8 mouse cellular contexts compared by ENCODE assay signal in genomic region chr6:83750171-83750684, GRCm38 (mm10). TPM values are rescaled to one million over a fixed set of nuclear protein-coding genes. Genes with fewer than 3 reads are reported as not detected.
DNase-seq lines count a peak whose midpoint lies in the region; ATAC-seq and TF ChIP-seq lines count a peak whose summit lies in the region.

No protein-coding gene starts in this region.

- WGBS in heart, embryonic 14.5 days = 7% methylated on average over 11 of the region's 11 CpGs
- WGBS in stomach, postnatal 0 days = 7% methylated on average over 11 of the region's 11 CpGs

- no peak overlapping the region for H3K4me3 ChIP-seq in G1E (ENCODE audit: low read depth, low read length)
- H3K4me3 ChIP-seq in heart, embryonic 14.5 days (ENCODE audit: control insufficient read depth in 1 of 2, insufficient read depth in 1 of 2, low read depth in 1 of 2, low read length in 2 of 2) = no peak overlapping the region
- H3K4me3 ChIP-seq in stomach, postnatal 0 days (ENCODE audit: low read depth, low read length) = no peak overlapping the region

- no peak for TF ChIP-seq EP300 in stomach, postnatal 0 days (optimal IDR thresholded peaks at IDR 0.05)

- no peak overlapping the region for H3K27ac ChIP-seq in heart, embryonic 14.5 days (replicated peaks in 1 of 2; ENCODE audit: control insufficient read depth in 1 of 2, insufficient read depth in 1 of 2, low read depth in 2 of 2, low read length in 2 of 2)
- no peak overlapping the region for H3K27ac ChIP-seq in stomach, postnatal 0 days (replicated peaks)

- intact Hi-C loops in left cerebral cortex, postnatal 25 days (cut with DNase I) = loop anchor here (1.0 to 10.0 kb wide), 2 partner anchors 57 to 165 kb away; no protein-coding TSS in a partner anchor

- no peak overlapping the region for H3K9ac ChIP-seq in heart, embryonic 14.5 days (ENCODE audit: low read length)
- H3K9ac ChIP-seq in stomach, postnatal 0 days (ENCODE audit: low read length) = 0 out of 2 replicates have a peak overlapping the region, but pooled peaks have one; percentile 23

- H3K36me3 ChIP-seq in G1E (replicated peaks) = no peaks in the 10 kb centered on the region
- no peaks in the 10 kb centered on the region for H3K36me3 ChIP-seq in heart, embryonic 14.5 days (ENCODE audit: control insufficient read depth, insufficient read depth, low read length)
- no peaks in the 10 kb centered on the region for H3K36me3 ChIP-seq in stomach, postnatal 0 days (ENCODE audit: control insufficient read depth, insufficient read depth, low read length)

- no peaks in the 10 kb centered on the region for H3K9me3 ChIP-seq in G1E (replicated peaks)
- H3K9me3 ChIP-seq in heart, embryonic 14.5 days (ENCODE audit: control insufficient read depth, low read length) = no peaks in the 10 kb centered on the region
- H3K9me3 ChIP-seq in stomach, postnatal 0 days (ENCODE audit: control insufficient read depth, low read length) = no peaks in the 10 kb centered on the region

- H3K4me1 ChIP-seq in G1E (ENCODE audit: insufficient read depth, low read depth, low read length) = 0 out of 2 replicates have a peak, but pooled peaks cover 3% of the 10 kb centered on the region
- no peaks in the 10 kb centered on the region for H3K4me1 ChIP-seq in heart, embryonic 14.5 days (ENCODE audit: control insufficient read depth in 2 of 2, insufficient read depth in 2 of 2, low read length in 2 of 2)
- H3K4me1 ChIP-seq in stomach, postnatal 0 days (replicated peaks; ENCODE audit: control insufficient read depth, insufficient read depth) = no peaks in the 10 kb centered on the region

- peak; percentile 56 for TF ChIP-seq CTCF in G1E (IDR thresholded peaks at IDR 0.05; ENCODE audit: low read depth, low read length)
- peak; percentile 90 for TF ChIP-seq CTCF in stomach, postnatal 0 days (IDR thresholded peaks at IDR 0.05; ENCODE audit: low read depth)

- DNase-seq in kidney, adult 18-20 months = peak; percentile 65
- no peak for DNase-seq in kidney, adult 11 months
- peak; percentile 40 for DNase-seq in G1E (ENCODE audit: low spot score)
- DNase-seq in left cerebral cortex, postnatal 25 days (ENCODE audit: low spot score in 2 of 2) = peak; percentile 27 to 45
- DNase-seq in stomach, postnatal 0 days (ENCODE audit: low spot score) = peak; percentile 65

- peak overlapping the region; percentile 38 for H3K4me2 ChIP-seq in heart, embryonic 14.5 days (ENCODE audit: low read length)
- no peak overlapping the region for H3K4me2 ChIP-seq in stomach, postnatal 0 days (replicated peaks; ENCODE audit: low read depth)

- peak; percentile 45; the same call in 1 of the 2 replicates for ATAC-seq in G1E (ENCODE audit: extremely low read depth, insufficient number of reproducible peaks, low FRiP score, poor library complexity, severe bottlenecking)
- peak; percentile 88 for ATAC-seq in common myeloid progenitor, adult 5-6 weeks (replicated peaks; ENCODE audit: low read depth, poor library complexity, severe bottlenecking)
- ATAC-seq in heart, embryonic 14.5 days (ENCODE audit: insufficient number of reproducible peaks, insufficient read depth, low FRiP score, low read depth) = no peak
- ATAC-seq in megakaryocyte-erythroid progenitor cell, adult 5-6 weeks (replicated peaks; ENCODE audit: low FRiP score, low TSS enrichment, poor library complexity, severe bottlenecking) = peak; percentile 58
- no peak for ATAC-seq in stomach, postnatal 0 days (ENCODE audit: low FRiP score, low TSS enrichment)

- H3K27me3 ChIP-seq in G1E (ENCODE audit: insufficient read depth, low read length) = peaks cover 49% of the 10 kb centered on the region
- H3K27me3 ChIP-seq in heart, embryonic 14.5 days (ENCODE audit: control insufficient read depth, insufficient read depth, low read length) = peaks cover 44% of the 10 kb centered on the region
- no peaks in the 10 kb centered on the region for H3K27me3 ChIP-seq in stomach, postnatal 0 days (ENCODE audit: control insufficient read depth, insufficient read depth, low read length)

RNA-seq across cellular contexts. Expression of gene Atp6v1b1, which starts 7.4 kb away (rescaled TPM):
- not detected in 2 replicates for total RNA-seq in G1E (2014; fragmentation: Nextera tagmentation)
- 0.22 TPM in 1 of 2 replicates, not detected in the other for total RNA-seq in G1E (2017)
- not detected in 2 replicates for polyA plus RNA-seq in G1E (2012)
- not detected in 2 replicates for total RNA-seq in common myeloid progenitor, adult 5-6 weeks (2017)
- not detected in 2 replicates for polyA plus RNA-seq in heart, embryonic 14.5 days (2014; fragmentation: Nextera tagmentation; extraction: Ambion mirVana)
- not detected for total RNA-seq in left cerebral cortex, postnatal 25 days (2021)
- total RNA-seq in megakaryocyte-erythroid progenitor cell, adult 5-6 weeks (2014; fragmentation: Nextera tagmentation) = not detected in 2 replicates
- total RNA-seq in megakaryocyte-erythroid progenitor cell, adult 5-6 weeks (2017) = not detected in 2 replicates
- 0.08 and 0.30 TPM in 2 replicates for polyA plus RNA-seq in stomach, postnatal 0 days (2015; fragmentation: Nextera tagmentation; extraction: Ambion mirVana)

RNA-seq across cellular contexts. Expression of gene Ankrd53, which starts 12.2 kb away (rescaled TPM):
- total RNA-seq in G1E (2014; fragmentation: Nextera tagmentation) (not detected in 2 replicates), G1E (2017) (not detected in 2 replicates)
- not detected in 2 replicates for polyA plus RNA-seq in G1E (2012)
- not detected in 2 replicates for total RNA-seq in common myeloid progenitor, adult 5-6 weeks (2017)
- not detected in 2 replicates for polyA plus RNA-seq in heart, embryonic 14.5 days (2014; fragmentation: Nextera tagmentation; extraction: Ambion mirVana)
- not detected for total RNA-seq in left cerebral cortex, postnatal 25 days (2021)
- total RNA-seq in megakaryocyte-erythroid progenitor cell, adult 5-6 weeks (2014; fragmentation: Nextera tagmentation) = not detected in 2 replicates
- total RNA-seq in megakaryocyte-erythroid progenitor cell, adult 5-6 weeks (2017) = not detected in 2 replicates
- not detected in 2 replicates for polyA plus RNA-seq in stomach, postnatal 0 days (2015; fragmentation: Nextera tagmentation; extraction: Ambion mirVana)

RNA-seq across cellular contexts. Expression of gene Tex261, which starts 25.4 kb away (rescaled TPM):
- total RNA-seq in G1E (2014; fragmentation: Nextera tagmentation) (47.8 and 50.0 TPM in 2 replicates), G1E (2017) (32.5 and 35.4 TPM in 2 replicates)
- 30.3 and 34.6 TPM in 2 replicates for polyA plus RNA-seq in G1E (2012)
- 30.9 and 37.2 TPM in 2 replicates for total RNA-seq in common myeloid progenitor, adult 5-6 weeks (2017)
- 70.3 and 75.9 TPM in 2 replicates for polyA plus RNA-seq in heart, embryonic 14.5 days (2014; fragmentation: Nextera tagmentation; extraction: Ambion mirVana)
- total RNA-seq in left cerebral cortex, postnatal 25 days (2021) = 10 to 100 TPM; 46.4 to 53.6 TPM
- 53.2 and 57.9 TPM in 2 replicates for total RNA-seq in megakaryocyte-erythroid progenitor cell, adult 5-6 weeks (2014; fragmentation: Nextera tagmentation)
- 21.3 and 39.1 TPM in 2 replicates for total RNA-seq in megakaryocyte-erythroid progenitor cell, adult 5-6 weeks (2017)
- polyA plus RNA-seq in stomach, postnatal 0 days (2015; fragmentation: Nextera tagmentation; extraction: Ambion mirVana) = 71.7 and 74.7 TPM in 2 replicates

RNA-seq across cellular contexts. Expression of gene Vax2, which starts 39.2 kb away (rescaled TPM):
- not detected in 2 replicates for total RNA-seq in G1E (2014; fragmentation: Nextera tagmentation)
- not detected in 2 replicates for total RNA-seq in G1E (2017)
- not detected in 2 replicates for polyA plus RNA-seq in G1E (2012)
- total RNA-seq in common myeloid progenitor, adult 5-6 weeks (2017) = not detected in 2 replicates
- not detected in 2 replicates for polyA plus RNA-seq in heart, embryonic 14.5 days (2014; fragmentation: Nextera tagmentation; extraction: Ambion mirVana)
- not detected for total RNA-seq in left cerebral cortex, postnatal 25 days (2021)
- not detected in 2 replicates for total RNA-seq in megakaryocyte-erythroid progenitor cell, adult 5-6 weeks (2014; fragmentation: Nextera tagmentation)
- total RNA-seq in megakaryocyte-erythroid progenitor cell, adult 5-6 weeks (2017) = not detected in 2 replicates
- polyA plus RNA-seq in stomach, postnatal 0 days (2015; fragmentation: Nextera tagmentation; extraction: Ambion mirVana) = 0.07 TPM in 1 of 2 replicates, not detected in the other

RNA-seq across cellular contexts. Expression of gene Nagk, which starts 44.6 kb away (rescaled TPM):
- total RNA-seq in G1E (2014; fragmentation: Nextera tagmentation) (12.9 and 19.2 TPM in 2 replicates), G1E (2017) (49.7 and 50.7 TPM in 2 replicates)
- polyA plus RNA-seq in G1E (2012) = 5.5 and 6.5 TPM in 2 replicates
- 9.1 and 9.8 TPM in 2 replicates for total RNA-seq in common myeloid progenitor, adult 5-6 weeks (2017)
- 64.8 and 69.6 TPM in 2 replicates for polyA plus RNA-seq in heart, embryonic 14.5 days (2014; fragmentation: Nextera tagmentation; extraction: Ambion mirVana)
- total RNA-seq in left cerebral cortex, postnatal 25 days (2021) = 10 to 100 TPM; 47.0 to 48.3 TPM
- total RNA-seq in megakaryocyte-erythroid progenitor cell, adult 5-6 weeks (2014; fragmentation: Nextera tagmentation) = 3.5 and 10.2 TPM in 2 replicates
- total RNA-seq in megakaryocyte-erythroid progenitor cell, adult 5-6 weeks (2017) = 4.0 and 4.2 TPM in 2 replicates
- 70.8 and 73.3 TPM in 2 replicates for polyA plus RNA-seq in stomach, postnatal 0 days (2015; fragmentation: Nextera tagmentation; extraction: Ambion mirVana)

Comparison
In these comparisons a context has a peak if more than half of its experiments do, and no peak if none do; other contexts are left out.
1. ATAC-seq: peak in G1E (single experiment), common myeloid progenitor, adult 5-6 weeks (single experiment) and megakaryocyte-erythroid progenitor cell, adult 5-6 weeks (single experiment); none in heart, embryonic 14.5 days (single experiment) and stomach, postnatal 0 days (single experiment).